Mouse (Mus musculus) brown adipose tissue, adult 24 weeks (tissue): ENCODE measurements around the gene Fam183b. TPM values are rescaled to one million over a fixed set of nuclear protein-coding genes. Genes with fewer than 3 reads are reported as not detected.
"Not testable (repeated sequence)": the region's sequence is repeated elsewhere in the genome, so short reads cannot be mapped to it uniquely, and the experiment has no call there.

Experiments
- H3K27ac ChIP-seq: fragments of 200-500 bp; replicated peaks from 2 replicates; pipeline ENCODE4 v1.5.1; 2012; ENCODE audit warnings: low read depth, mild to moderate bottlenecking, low read length
- H3K4me1 ChIP-seq: fragments of 200-500 bp; 2 replicates; pipeline ENCODE4 v1.6.1; 2012; ENCODE audit warnings: low read length, mixed read lengths; ENCODE audit not compliant: control insufficient read depth, insufficient read depth, insufficient read length
- H3K4me3 ChIP-seq: fragments of 200-500 bp; 2 replicates; pipeline ENCODE4 v1.5.1; 2012; ENCODE audit warnings: low read depth, mild to moderate bottlenecking, low read length, moderate library complexity; ENCODE audit not compliant: insufficient read depth
- polyA plus RNA-seq: library from polyadenylated mRNA; stranded (reverse); fragments of >200 nt; gene quantifications from 2 replicates; pipeline ENCODE4 v1.2.4, GENCODE M21; 2012; ENCODE audit not compliant: missing spikeins, insufficient read depth, insufficient read length

Fam183b gene
- not detected in 2 replicates for polyA plus RNA-seq

- no peak within 1 kb of the TSS for H3K27ac ChIP-seq
- no peaks in the 10 kb centered on the region for H3K4me1 ChIP-seq
- H3K4me3 ChIP-seq, result no peak within 1 kb of the TSS
Observed at GRCm38 (mm10) chr11:58801558-58802228, at the start of gene Fam183b. TSS of gene Fam183b (minus strand) at chr11:58801960.

- no peak overlapping the region for H3K4me3 ChIP-seq
- peaks cover 3% of the 10 kb centered on the region; the same call in 1 of the 2 replicates for H3K4me1 ChIP-seq
- no peak overlapping the region for H3K27ac ChIP-seq
Observed at GRCm38 (mm10) chr11:58849731-58850130, 48.0 kb upstream of the Fam183b start.

DNA sequence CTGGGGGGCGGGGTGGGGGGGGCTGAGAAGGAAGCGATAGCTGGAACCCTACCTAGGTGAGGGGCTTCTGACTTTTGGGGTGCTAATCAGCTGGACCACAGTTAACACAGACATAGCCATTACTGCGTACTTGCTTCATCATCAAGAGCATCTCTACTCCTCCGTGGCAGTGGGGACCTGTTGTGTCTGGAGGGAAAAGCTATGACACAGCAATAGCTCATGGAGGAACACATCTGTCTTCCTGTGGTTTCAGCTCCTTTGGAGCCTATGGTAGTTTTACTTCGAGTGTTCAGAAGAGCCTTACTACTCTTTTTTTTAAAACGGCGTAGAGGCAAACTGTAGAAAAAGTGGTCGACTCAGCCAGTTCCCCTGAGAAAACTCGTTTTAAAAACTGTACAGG is 45.9 kb upstream of the Fam183b start:
- Histone ChIP-seq H3K27ac (no peak overlapping the region), H3K4me3 (peak overlapping the region; percentile 28), H3K4me1 (peaks cover 3% of the 10 kb centered on the region; the same call in 1 of the 2 replicates)

DNA sequence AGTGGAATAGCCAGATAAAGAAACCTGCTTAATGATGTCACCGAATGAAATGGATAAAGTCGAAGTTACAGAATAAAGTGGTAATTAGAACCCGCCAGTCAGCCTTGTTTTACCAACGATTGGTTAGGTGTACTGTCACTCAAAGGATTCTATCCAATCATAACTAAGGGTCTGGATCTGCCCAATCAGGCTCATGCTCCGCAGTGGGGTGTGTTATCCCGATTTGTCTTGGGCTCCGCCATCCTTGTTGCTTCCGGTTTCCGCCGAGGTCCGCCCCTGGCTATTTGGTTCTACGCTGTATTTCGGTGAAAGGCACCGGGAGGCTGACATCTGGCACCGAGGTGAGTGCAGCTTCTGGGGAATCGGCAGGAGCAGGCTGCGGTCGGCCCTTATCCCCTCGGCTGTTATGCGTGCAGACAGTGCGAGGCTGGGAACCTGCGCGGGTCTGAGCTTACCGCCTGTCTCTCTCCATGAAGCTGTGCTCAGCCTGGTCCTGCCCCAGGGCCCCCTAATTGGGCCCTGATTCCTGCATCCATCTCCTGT is 45.2 kb upstream of the Fam183b start, which contains the start of gene Gm12258:
Gene Gm12258 (plus strand): TSS at position 240 of the 543 bp plus-strand sequence.
- Histone ChIP-seq H3K4me3 (peak within 1 kb of the TSS; percentile 87), H3K27ac (peak within 1 kb of the TSS; percentile 58; the same call in 1 of the 2 replicates), H3K4me1 (peaks cover 3% of the 10 kb centered on the region; the same call in 1 of the 2 replicates)

- not testable (repeated sequence) for H3K4me3 ChIP-seq, H3K4me1 ChIP-seq, H3K27ac ChIP-seq
Observed at GRCm38 (mm10) chr11:58838951-58839350, 37.2 kb upstream of the Fam183b start, which contains the start of gene Olfr311. TSS of gene Olfr311 (plus strand) at chr11:58839251.

GRCm38 (mm10) chr11:58832541-58832940 is 30.8 kb upstream of the Fam183b start:
- not testable (repeated sequence) for H3K4me1 ChIP-seq, H3K4me3 ChIP-seq, H3K27ac ChIP-seq

DNA sequence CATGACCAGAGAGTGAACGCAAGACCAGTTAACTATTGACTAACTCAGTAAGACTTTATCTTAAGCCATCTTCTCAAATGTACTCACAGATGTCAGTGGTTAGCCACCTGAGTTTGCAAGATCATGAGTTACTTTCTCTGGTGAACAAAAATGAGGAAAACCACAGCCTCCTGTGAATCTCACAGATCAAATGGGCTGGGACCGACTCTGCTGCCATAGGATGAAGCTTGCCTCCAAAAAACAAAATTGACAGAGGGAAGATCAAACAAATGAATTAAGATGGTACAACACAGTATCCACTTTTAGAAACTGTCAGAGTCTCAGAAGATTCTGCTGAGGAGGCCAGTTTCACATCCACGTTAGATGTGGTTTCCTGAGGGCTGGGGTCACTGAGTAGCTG is 28.0 kb upstream of the Fam183b start:
- no peak overlapping the region for H3K4me3 ChIP-seq
- H3K4me1 ChIP-seq, result no peaks in the 10 kb centered on the region
- no peak overlapping the region for H3K27ac ChIP-seq

GRCm38 (mm10) chr11:58828937-58829336 is 27.2 kb upstream of the Fam183b start, which contains the start of gene Olfr312:
TSS of gene Olfr312 (plus strand) at chr11:58829237.
- not testable (repeated sequence) for H3K4me3 ChIP-seq, H3K27ac ChIP-seq, H3K4me1 ChIP-seq

- Histone ChIP-seq H3K4me1 (no peaks in the 10 kb centered on the region), H3K27ac (no peak overlapping the region), H3K4me3 (no peak overlapping the region)
Observed at GRCm38 (mm10) chr11:58815676-58816075, 13.9 kb upstream of the Fam183b start.

DNA sequence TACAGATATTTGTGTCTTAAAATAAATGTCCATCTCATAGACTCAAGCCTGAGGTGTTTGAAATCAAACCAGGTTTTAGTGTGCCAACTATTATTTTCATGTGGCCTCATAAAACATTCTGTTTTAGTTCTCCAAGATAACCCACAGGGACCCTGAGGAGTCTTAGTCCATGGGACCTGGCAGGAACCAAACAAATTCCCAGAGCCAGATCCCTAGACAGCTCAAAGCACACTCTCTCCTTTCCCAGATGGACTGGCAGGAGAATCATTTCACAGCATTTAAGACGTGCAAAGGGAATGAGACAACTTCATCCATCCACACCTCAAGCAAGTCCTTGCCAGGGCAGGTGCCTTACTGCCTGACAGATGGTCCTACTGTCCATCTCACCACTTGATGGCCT is 12.9 kb upstream of the Fam183b start, which contains the start of gene Olfr313:
Gene Olfr313 (plus strand): TSS at position 301 of the 400 bp plus-strand sequence.
- not testable (repeated sequence) for H3K27ac ChIP-seq, H3K4me3 ChIP-seq, H3K4me1 ChIP-seq

DNA sequence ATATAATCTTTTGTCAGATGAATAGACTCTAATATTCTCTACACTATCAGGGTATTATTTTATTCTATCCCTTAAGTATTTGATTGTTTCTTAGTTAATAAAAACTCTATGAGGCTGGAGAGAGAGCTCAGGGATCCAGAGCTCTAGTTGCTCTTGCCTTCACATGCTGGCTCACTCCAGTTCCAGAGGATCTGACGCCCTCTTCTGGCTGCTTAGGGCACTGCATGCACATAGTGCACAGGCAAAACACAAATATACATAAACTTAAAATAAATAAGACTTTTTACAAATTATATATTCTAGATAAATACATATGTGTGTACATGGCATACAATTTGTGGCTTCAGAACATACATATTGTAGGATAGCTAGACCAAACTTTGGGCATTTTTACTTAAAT is 10.2 kb upstream of the Fam183b start:
- H3K27ac ChIP-seq, result no peak overlapping the region
- H3K4me1 ChIP-seq, result no peaks in the 10 kb centered on the region
- H3K4me3 ChIP-seq, result no peak overlapping the region

GRCm38 (mm10) chr11:58804393-58804792 is 2.6 kb upstream of the Fam183b start:
- Histone ChIP-seq H3K27ac (no peak overlapping the region), H3K4me3 (no peak overlapping the region), H3K4me1 (no peaks in the 10 kb centered on the region)

DNA sequence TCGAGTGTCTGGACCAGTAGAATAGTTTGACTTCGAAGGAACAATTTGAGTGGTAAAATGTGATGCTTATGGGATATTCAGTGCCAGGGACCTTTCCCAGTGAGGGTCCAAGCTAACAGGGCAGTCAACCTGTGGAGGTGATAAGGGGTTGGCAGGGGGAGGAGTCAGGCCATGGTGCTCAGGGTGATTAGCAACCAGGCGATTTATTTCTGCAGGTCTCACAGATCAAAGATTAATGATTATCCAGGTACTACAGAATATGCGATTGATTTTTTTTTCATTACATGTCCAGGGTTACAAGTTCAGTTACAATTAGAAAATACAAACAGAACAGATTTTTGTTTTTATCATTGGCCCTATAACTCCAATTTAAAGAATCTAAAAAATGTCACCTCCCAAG is 2.1 kb upstream of the Fam183b start:
- H3K27ac ChIP-seq, result no peak overlapping the region
- H3K4me1 ChIP-seq, result no peaks in the 10 kb centered on the region
- H3K4me3 ChIP-seq, result no peak overlapping the region

- H3K4me1 ChIP-seq, result no peaks in the 10 kb centered on the region
- H3K27ac ChIP-seq, result no peak overlapping the region
- H3K4me3 ChIP-seq, result no peak overlapping the region
Observed at GRCm38 (mm10) chr11:58799747-58800146, 2.0 kb downstream of the Fam183b start.

DNA sequence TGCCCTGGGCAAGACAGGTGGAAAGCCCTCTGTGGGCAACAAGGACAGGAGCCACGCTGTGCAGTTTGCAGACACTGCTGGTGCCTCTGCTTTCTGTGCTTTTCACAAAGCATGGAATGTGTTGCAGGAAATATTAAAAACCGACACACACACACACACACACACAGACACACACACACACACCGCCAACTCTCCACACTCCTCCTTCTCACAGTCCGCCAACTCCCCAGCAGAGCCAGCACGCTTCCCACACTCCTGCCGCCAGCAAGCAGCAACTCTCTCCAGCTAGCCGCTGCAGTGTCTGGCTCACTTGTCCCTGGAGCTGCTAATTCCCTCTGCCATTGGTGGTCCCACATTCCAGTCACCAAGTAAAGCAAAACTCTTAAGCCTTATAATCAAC is 4.9 kb downstream of the Fam183b start:
- Histone ChIP-seq H3K4me3 (no peak overlapping the region), H3K27ac (no peak overlapping the region), H3K4me1 (no peaks in the 10 kb centered on the region)

- Histone ChIP-seq H3K4me3 (no peak overlapping the region), H3K4me1 (no peaks in the 10 kb centered on the region), H3K27ac (no peak overlapping the region)
Observed at GRCm38 (mm10) chr11:58795856-58796255, 5.9 kb downstream of the Fam183b start.
